Mouse (Mus musculus): Measurements from ENCODE around the gene Zfp112. TPM values are rescaled to one million over a fixed set of nuclear protein-coding genes. Genes with fewer than 3 reads are reported as not detected.

The Zfp112 gene
- total RNA-seq, 2 experiments from 2014 or later, result 4.9 TPM

Other genes with a start within 250 kb of the Zfp112 start
- gene Vmn1r177, start 245.9 kb upstream of the Zfp112 start, total RNA-seq (2021), result not detected
- not detected for gene Vmn1r178, start 220.3 kb upstream of the Zfp112 start, total RNA-seq (2021)
- not detected for gene Vmn1r179, start 185.3 kb upstream of the Zfp112 start, total RNA-seq (2021)
- not detected for gene Vmn1r180, start 161.7 kb upstream of the Zfp112 start, total RNA-seq (2021)
- not detected for gene Vmn1r181, start 137.7 kb upstream of the Zfp112 start, total RNA-seq (2021)
- not detected for gene V1rd19, start 110.6 kb upstream of the Zfp112 start, total RNA-seq (2021)
- gene Vmn1r183, start 59.1 kb upstream of the Zfp112 start, total RNA-seq (2021), result not detected
- 10 to 100 TPM; 10.3 TPM for gene Zfp180, start 30.4 kb upstream of the Zfp112 start, total RNA-seq (2021)
- gene Zfp235, start 21.9 kb downstream of the Zfp112 start, total RNA-seq (2021), result 1 to 10 TPM; 4.1 to 4.6 TPM
- not detected for gene Zfp114, start 62.7 kb downstream of the Zfp112 start, total RNA-seq (2021)
- gene Zfp111, start 99.1 kb downstream of the Zfp112 start, total RNA-seq (2021), result 1 to 10 TPM; 2.5 to 2.6 TPM
- 1 to 10 TPM; 2.2 TPM for gene Zfp109, start 125.2 kb downstream of the Zfp112 start, total RNA-seq (2021)
- 1 to 10 TPM; 1.4 to 1.9 TPM for gene Zfp108, start 142.5 kb downstream of the Zfp112 start, total RNA-seq (2021)
- 1 to 10 TPM; 3.6 to 4.4 TPM for gene Zfp93, start 158.1 kb downstream of the Zfp112 start, total RNA-seq (2021)
- 1 to 10 TPM; 2.9 to 3.2 TPM for gene Zfp61, start 188.9 kb downstream of the Zfp112 start, total RNA-seq (2021)
- gene Zfp94, start 204.4 kb downstream of the Zfp112 start, total RNA-seq (2021), result 1 to 10 TPM; 1.3 to 1.8 TPM
- not detected for gene Tescl, start 221.6 kb downstream of the Zfp112 start, total RNA-seq (2021)
- not detected for gene Lypd5, start 236.9 kb downstream of the Zfp112 start, total RNA-seq (2021)

Measured in gastrocnemius, postnatal 25 days (tissue).